Mouse (Mus musculus) Patski (cell line): Measurements from ENCODE around the gene Alk. TPM values are rescaled to one million over a fixed set of nuclear protein-coding genes. Genes with fewer than 3 reads are reported as not detected.

ENCODE experiments used
- ATAC-seq: fragments of 100-300 bp; one replicate; pipeline ENCODE4 v1.8.0; 2021
- CTCF ChIA-PET: fragments of 350-600 bp; sonication (Branson Sonifier 250); formaldehyde crosslinking; loops from one replicate; lab custom pipeline; 2022; ENCODE audit warnings: inconsistent platforms; lab: Charles Lee
- POLR2A ChIA-PET: fragments of 350-600 bp; sonication (Branson Sonifier 250); formaldehyde crosslinking; loops from one replicate; lab custom pipeline; 2022; ENCODE audit warnings: antibody characterized with exemption, inconsistent platforms; lab: Charles Lee
- DNase-seq: peaks from one replicate; pipeline ENCODE4 v3.0.0-alpha.2; 2011; ENCODE audit warnings: low read depth, low spot score
- H3K27me3 ChIP-seq: fragments of 371-371 bp; one replicate; pipeline ENCODE4 v1.5.1; 2021
- CTCF ChIP-seq: fragments of 100-300 bp; IDR thresholded peaks from one replicate; pipeline ENCODE4 v1.5.1; 2021
- in situ Hi-C: fragments of 300-500 bp; cut with MboI; formaldehyde crosslinking; loops from 3 replicates; pipeline ENCODE4 v1.11.1; 2018; ENCODE audit warnings: low pct_unique_long_range_greater_than_20kb, mixed read lengths
- polyA plus RNA-seq: library from polyadenylated mRNA; unstranded; gene quantifications from one replicate; pipeline ENCODE4 v1.2.3, GENCODE M21; 2021

Alk gene
- 0.09 TPM for polyA plus RNA-seq

- TF ChIP-seq CTCF: no peak
- ATAC-seq: no peak
- no peak for DNase-seq
- CTCF ChIA-PET: no interaction called here
- in situ Hi-C loops: loop anchor here (5.0 to 10.0 kb wide), 2 partner anchors 183 to 640 kb away; no protein-coding TSS in a partner anchor
- peaks cover 46% of the 10 kb centered on the region for H3K27me3 ChIP-seq
- POLR2A ChIA-PET: no interaction called here
Observed at GRCm38 (mm10) chr17:72604610-72604980, at the start of gene Alk. Gene Alk, minus strand, starts transcription at chr17:72604627.

- in situ Hi-C loops: no loop called here
- no peak for TF ChIP-seq CTCF
- ATAC-seq: no peak
Observed at GRCm38 (mm10) chr17:72652801-72653200, 48.4 kb upstream of the Alk start.

DNA sequence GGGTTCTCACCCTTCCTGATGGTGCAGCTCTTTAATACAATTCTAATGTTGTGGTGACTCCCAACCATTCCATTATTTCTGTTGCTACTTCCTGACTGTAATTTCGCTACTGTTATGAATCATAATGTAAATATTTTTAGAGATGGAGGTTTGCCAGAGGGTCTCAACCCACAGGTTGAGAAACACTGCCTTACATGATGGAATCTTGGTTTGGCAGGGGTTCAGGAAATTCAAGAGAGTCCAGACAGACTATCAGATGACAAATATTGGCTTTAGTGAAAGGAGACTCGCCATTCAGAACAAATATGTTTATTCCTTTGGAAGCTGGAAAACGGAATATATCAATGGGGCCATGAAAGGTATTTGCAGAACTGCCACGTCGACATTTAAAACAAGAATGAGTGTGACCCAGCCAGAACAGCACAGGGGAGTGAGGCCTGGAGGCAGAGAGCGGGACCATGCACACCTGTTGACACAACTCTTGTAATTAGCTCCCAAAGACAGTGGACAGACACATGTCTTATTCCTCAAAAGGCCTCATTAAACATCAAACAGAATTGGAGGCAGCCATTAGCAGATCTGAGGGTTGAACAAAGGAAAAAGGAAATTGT lies 44.3 kb upstream of the Alk start:
- H3K27me3 ChIP-seq: peaks cover 14% of the 10 kb centered on the region
- TF ChIP-seq CTCF: no peak
- ChIA-PET POLR2A (no interaction called here), CTCF (interaction anchor here (0.9 kb wide), 1 partner anchor 9 kb away, joined by 4 read pairs; no protein-coding TSS in a partner anchor)
- DNase-seq (no peak), ATAC-seq (no peak)
- in situ Hi-C loops: no loop called here

More at GRCm38 (mm10) chr17:72652801-72653200, 48.4 kb upstream of the Alk start:
- ChIA-PET CTCF (no interaction called here), POLR2A (no interaction called here)
- H3K27me3 ChIP-seq: peaks cover 16% of the 10 kb centered on the region
- DNase-seq: no peak

- peaks cover 13% of the 10 kb centered on the region for H3K27me3 ChIP-seq
- POLR2A ChIA-PET: no interaction called here
- ATAC-seq (no peak), DNase-seq (no peak)
- CTCF ChIA-PET: no interaction called here
- in situ Hi-C loops: no loop called here
- no peak for TF ChIP-seq CTCF
Observed at GRCm38 (mm10) chr17:72646167-72646566, 41.7 kb upstream of the Alk start.

GRCm38 (mm10) chr17:72640095-72640494 lies 35.7 kb upstream of the Alk start:
- ChIA-PET POLR2A (interaction anchor here (0.6 kb wide), 1 partner anchor 238 kb away, joined by 3 read pairs; no protein-coding TSS in a partner anchor), CTCF (no interaction called here)
- TF ChIP-seq CTCF: no peak
- H3K27me3 ChIP-seq: peaks cover 19% of the 10 kb centered on the region
- ATAC-seq (no peak), DNase-seq (no peak)
- in situ Hi-C loops: no loop called here

DNA sequence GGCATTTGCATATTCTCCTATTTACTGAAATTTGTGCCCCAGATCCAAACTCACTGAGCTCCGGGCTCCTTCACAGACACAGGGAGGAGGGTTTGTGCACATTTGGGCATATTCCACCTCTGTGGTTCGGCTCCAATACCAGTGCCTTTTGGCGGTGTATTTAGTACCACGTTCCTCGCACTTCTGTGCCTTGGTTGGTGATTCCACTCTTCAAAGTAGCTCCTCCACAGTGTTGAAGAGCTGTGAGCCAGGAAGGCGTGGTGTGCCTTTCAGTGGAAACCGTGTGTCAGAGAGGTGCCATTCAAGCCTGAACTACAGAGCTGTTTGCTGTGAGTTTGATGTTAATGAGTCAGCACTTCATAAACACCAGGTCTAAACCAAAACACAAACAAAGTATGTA lies 35.0 kb upstream of the Alk start:
- H3K27me3 ChIP-seq: peaks cover 18% of the 10 kb centered on the region
- CTCF ChIA-PET: no interaction called here
- TF ChIP-seq CTCF: no peak
- ATAC-seq (no peak), DNase-seq (no peak)
- POLR2A ChIA-PET: interaction anchor here (0.6 kb wide), 1 partner anchor 237 kb away, joined by 3 read pairs; no protein-coding TSS in a partner anchor
- in situ Hi-C loops: no loop called here

DNA sequence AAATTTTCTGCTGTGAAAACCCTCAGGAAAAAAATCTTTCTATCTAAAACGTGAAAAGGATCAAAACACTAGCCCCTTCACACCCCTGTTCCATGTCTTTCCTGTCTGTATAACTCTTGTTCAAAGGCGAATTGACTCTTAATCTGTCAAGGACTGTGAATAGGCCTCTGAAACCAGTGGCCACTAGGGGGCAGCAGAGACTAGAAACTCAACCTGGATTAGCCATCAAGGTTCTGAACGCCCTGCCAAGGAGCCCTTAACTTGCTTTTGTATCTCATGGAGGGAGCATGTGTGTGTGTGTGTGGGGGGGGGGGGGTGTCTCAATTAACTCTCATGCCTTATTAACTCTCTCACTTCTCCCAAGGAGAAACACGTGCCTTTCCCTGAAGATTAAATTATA lies 1.8 kb upstream of the Alk start:
- peaks cover 50% of the 10 kb centered on the region for H3K27me3 ChIP-seq
- ATAC-seq (no peak), DNase-seq (no peak)
- ChIA-PET POLR2A (no interaction called here), CTCF (no interaction called here)
- in situ Hi-C loops: loop anchor here (10.0 kb wide), 1 partner anchor 641 kb away; no protein-coding TSS in a partner anchor
- TF ChIP-seq CTCF: peak; percentile 74

GRCm38 (mm10) chr17:72603886-72604609 lies 379 bp downstream of the Alk start:
- POLR2A ChIA-PET: no interaction called here
- DNase-seq (no peak), ATAC-seq (no peak)
- CTCF ChIA-PET: no interaction called here
- in situ Hi-C loops: loop anchor here (5.0 to 10.0 kb wide), 2 partner anchors 183 to 639 kb away; no protein-coding TSS in a partner anchor
- no peak for TF ChIP-seq CTCF
- H3K27me3 ChIP-seq: peaks cover 46% of the 10 kb centered on the region

GRCm38 (mm10) chr17:72603118-72603885 lies 1.1 kb downstream of the Alk start:
- POLR2A ChIA-PET: no interaction called here

GRCm38 (mm10) chr17:72600806-72601205 lies 3.6 kb downstream of the Alk start:
- no peak for TF ChIP-seq CTCF
- POLR2A ChIA-PET: interaction anchor here (0.6 kb wide), 1 partner anchor 10 kb away, joined by 4 read pairs; no protein-coding TSS in a partner anchor
- in situ Hi-C loops: loop anchor here (5.0 to 10.0 kb wide), 2 partner anchors 186 to 636 kb away; no protein-coding TSS in a partner anchor

More at GRCm38 (mm10) chr17:72603118-72603885, 1.1 kb downstream of the Alk start:
- H3K27me3 ChIP-seq: peaks cover 41% of the 10 kb centered on the region
- TF ChIP-seq CTCF: no peak
- peak; percentile 19 for DNase-seq
- in situ Hi-C loops: loop anchor here (5.0 to 10.0 kb wide), 2 partner anchors 184 to 639 kb away; no protein-coding TSS in a partner anchor
- peak; percentile 95 for ATAC-seq
- CTCF ChIA-PET: no interaction called here

More at GRCm38 (mm10) chr17:72600806-72601205, 3.6 kb downstream of the Alk start:
- DNase-seq: no peak
- peaks cover 30% of the 10 kb centered on the region for H3K27me3 ChIP-seq
- CTCF ChIA-PET: no interaction called here
- ATAC-seq: no peak
